Mouse (Mus musculus) cortical plate, adult 2 months (tissue): ENCODE results near the gene Dld. TPM values are rescaled to one million over a fixed set of nuclear protein-coding genes. Genes with fewer than 3 reads are reported as not detected.

Experiments used
- H3K27ac ChIP-seq: fragments of 200-500 bp; 2 replicates; pipeline ENCODE4 v1.5.1; 2012; ENCODE audit warnings: low read length, control low read depth, inconsistent platforms; ENCODE audit not compliant: insufficient read depth
- H3K4me1 ChIP-seq: fragments of 200-500 bp; 2 replicates; pipeline ENCODE4 v1.6.1; 2011; ENCODE audit warnings: low read length; ENCODE audit not compliant: control insufficient read depth, insufficient read depth
- H3K4me3 ChIP-seq: fragments of 200-500 bp; 2 replicates; pipeline ENCODE4 v1.5.1; 2011; ENCODE audit warnings: mild to moderate bottlenecking, low read length, control low read depth; ENCODE audit not compliant: insufficient read depth
- CTCF ChIP-seq: fragments of 200-500 bp; IDR thresholded peaks from 2 replicates; pipeline ENCODE4 v1.5.1; 2011; ENCODE audit warnings: mild to moderate bottlenecking, control low read depth, low read length; ENCODE audit not compliant: insufficient read depth; ENCODE audit errors: extremely low read depth
- POLR2A ChIP-seq: fragments of 200-500 bp; IDR thresholded peaks from 2 replicates; pipeline ENCODE4 v1.6.1; 2011; ENCODE audit warnings: mild to moderate bottlenecking, low read length, control low read depth; ENCODE audit not compliant: insufficient read depth; ENCODE audit errors: extremely low read depth
- polyA plus RNA-seq: library from polyadenylated mRNA; depleted of rRNA; stranded (reverse); fragments of >200 nt; gene quantifications from 2 replicates; pipeline ENCODE4 v1.2.3, GENCODE M21; 2012

Gene Dld
- polyA plus RNA-seq, 1 experiment, result 81.8 TPM

GRCm38 (mm10) chr12:31307756-31308155, 43.5 kb downstream of the Dld start:
- no peak overlapping the region for H3K27ac ChIP-seq
- H3K4me3 ChIP-seq, result no peak overlapping the region
- TF ChIP-seq CTCF (no peak), POLR2A (no peak)
- H3K4me1 ChIP-seq, result no peaks in the 10 kb centered on the region; the same call in 1 of the 2 replicates

- Histone ChIP-seq H3K4me3 (no peak overlapping the region), H3K27ac (no peak overlapping the region), H3K4me1 (no peaks in the 10 kb centered on the region; the same call in 1 of the 2 replicates)
- TF ChIP-seq POLR2A (no peak), CTCF (no peak)
These were observed 44.2 kb downstream of the Dld start for GRCm38 (mm10) chr12:31307011-31307410.

- Histone ChIP-seq H3K27ac (no peak overlapping the region), H3K4me1 (no peaks in the 10 kb centered on the region; the same call in 1 of the 2 replicates), H3K4me3 (no peak overlapping the region)
- TF ChIP-seq POLR2A (no peak), CTCF (no peak)
These were observed 45.1 kb downstream of the Dld start for GRCm38 (mm10) chr12:31306075-31306675.

GRCm38 (mm10) chr12:31302766-31303511, 48.3 kb downstream of the Dld start:
- Histone ChIP-seq H3K4me3 (no peak overlapping the region), H3K4me1 (no peaks in the 10 kb centered on the region; the same call in 1 of the 2 replicates), H3K27ac (no peak overlapping the region)
- TF ChIP-seq CTCF, result no peak
- TF ChIP-seq POLR2A, result no peak

- Histone ChIP-seq H3K4me1 (no peaks in the 10 kb centered on the region; the same call in 1 of the 2 replicates), H3K4me3 (no peak overlapping the region), H3K27ac (no peak overlapping the region)
- TF ChIP-seq POLR2A, result no peak
These were observed 49.0 kb downstream of the Dld start for GRCm38 (mm10) chr12:31302266-31302665.

- no peak for TF ChIP-seq POLR2A
- no peak for TF ChIP-seq CTCF
- Histone ChIP-seq H3K4me1 (no peaks in the 10 kb centered on the region; the same call in 1 of the 2 replicates), H3K4me3 (no peak overlapping the region), H3K27ac (no peak overlapping the region)
These were observed 51.0 kb downstream of the Dld start for GRCm38 (mm10) chr12:31300276-31300675.

- TF ChIP-seq POLR2A (no peak), CTCF (no peak)
- H3K4me1 ChIP-seq, result no peaks in the 10 kb centered on the region; the same call in 1 of the 2 replicates
- no peak overlapping the region for H3K27ac ChIP-seq
- H3K4me3 ChIP-seq, result no peak overlapping the region
These were observed 51.5 kb downstream of the Dld start for GRCm38 (mm10) chr12:31299676-31300197.

- Histone ChIP-seq H3K27ac (no peak overlapping the region), H3K4me3 (no peak overlapping the region), H3K4me1 (no peaks in the 10 kb centered on the region; the same call in 1 of the 2 replicates)
- TF ChIP-seq CTCF, result no peak
- TF ChIP-seq POLR2A, result no peak
These were observed 52.1 kb downstream of the Dld start for GRCm38 (mm10) chr12:31299126-31299525.

GRCm38 (mm10) chr12:31298530-31298929, 52.7 kb downstream of the Dld start:
- Histone ChIP-seq H3K4me1 (no peaks in the 10 kb centered on the region; the same call in 1 of the 2 replicates), H3K27ac (no peak overlapping the region), H3K4me3 (no peak overlapping the region)
- TF ChIP-seq CTCF, result no peak
- TF ChIP-seq POLR2A, result no peak
